Mouse (Mus musculus): ENCODE data around the gene Mipep.

The Mipep gene

DNA sequence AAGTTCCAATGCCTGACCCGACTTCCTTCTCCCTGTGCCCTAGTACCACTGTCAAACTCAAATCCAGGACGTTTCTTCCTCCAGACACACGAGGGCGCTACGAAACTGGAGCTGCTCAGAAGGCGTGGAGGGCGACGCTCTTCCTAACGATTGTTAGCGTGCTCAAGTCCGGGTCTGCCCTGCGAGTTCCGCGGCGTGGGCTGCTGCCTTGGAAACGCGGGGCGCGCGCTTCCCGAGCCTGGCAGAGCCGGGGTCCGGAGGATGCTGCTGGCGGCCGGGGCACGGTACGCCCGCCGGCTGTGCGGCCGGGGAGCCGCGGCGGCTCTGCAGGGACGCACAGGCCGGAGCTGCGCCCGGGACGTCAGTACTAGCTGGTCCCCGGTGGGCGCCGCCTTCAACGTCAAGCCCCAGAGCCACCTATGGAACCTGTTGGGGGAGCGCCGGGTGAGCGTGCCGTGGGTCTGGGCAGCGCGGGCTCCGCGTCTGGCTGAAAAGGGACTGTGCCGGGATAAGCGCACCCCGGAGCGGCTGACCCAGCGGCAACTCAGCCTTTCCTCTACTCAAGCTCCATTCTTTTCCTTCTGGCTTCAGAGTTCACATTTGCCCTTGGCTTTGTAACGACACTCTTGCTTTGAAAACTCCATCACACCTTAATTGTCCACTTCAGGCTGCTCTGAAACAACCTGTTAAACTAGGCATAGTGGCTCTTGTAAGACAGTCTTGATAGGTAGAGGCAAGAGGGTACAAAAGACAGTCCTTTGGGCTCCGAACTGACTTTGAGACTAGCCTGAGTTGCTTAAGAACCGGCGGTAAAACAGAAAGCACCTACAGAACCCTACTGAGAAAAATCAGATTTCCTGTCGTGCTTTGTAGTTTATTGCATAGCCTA, at the start of gene Mipep:
Gene Mipep (plus strand): TSS at position 147 of the 889 bp plus-strand sequence.
- DNase-seq (ENCODE audit: low read depth, low spot score) = peak; percentile 88

DNA sequence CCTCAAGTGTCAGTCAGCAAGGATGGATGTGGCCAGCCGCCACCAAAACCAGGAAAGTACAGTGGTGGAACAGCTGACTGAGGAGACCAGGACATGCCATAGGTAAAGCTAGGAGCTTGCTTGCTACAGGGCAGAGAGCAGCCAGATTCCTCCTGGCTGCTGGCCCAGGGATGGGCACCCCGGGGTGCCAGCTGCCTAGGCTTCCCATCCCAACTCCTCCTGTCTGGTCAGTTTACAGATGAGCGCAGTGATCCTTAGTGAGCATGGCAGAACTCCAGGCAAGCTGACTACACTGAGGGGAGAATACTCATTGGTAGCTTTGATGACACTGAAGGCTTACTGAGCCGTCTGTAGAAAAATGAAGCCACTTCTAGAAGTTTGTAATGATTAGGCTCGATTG, 49.2 kb upstream of the Mipep start:
- DNase-seq (ENCODE audit: low read depth, low spot score) = no peak

DNA sequence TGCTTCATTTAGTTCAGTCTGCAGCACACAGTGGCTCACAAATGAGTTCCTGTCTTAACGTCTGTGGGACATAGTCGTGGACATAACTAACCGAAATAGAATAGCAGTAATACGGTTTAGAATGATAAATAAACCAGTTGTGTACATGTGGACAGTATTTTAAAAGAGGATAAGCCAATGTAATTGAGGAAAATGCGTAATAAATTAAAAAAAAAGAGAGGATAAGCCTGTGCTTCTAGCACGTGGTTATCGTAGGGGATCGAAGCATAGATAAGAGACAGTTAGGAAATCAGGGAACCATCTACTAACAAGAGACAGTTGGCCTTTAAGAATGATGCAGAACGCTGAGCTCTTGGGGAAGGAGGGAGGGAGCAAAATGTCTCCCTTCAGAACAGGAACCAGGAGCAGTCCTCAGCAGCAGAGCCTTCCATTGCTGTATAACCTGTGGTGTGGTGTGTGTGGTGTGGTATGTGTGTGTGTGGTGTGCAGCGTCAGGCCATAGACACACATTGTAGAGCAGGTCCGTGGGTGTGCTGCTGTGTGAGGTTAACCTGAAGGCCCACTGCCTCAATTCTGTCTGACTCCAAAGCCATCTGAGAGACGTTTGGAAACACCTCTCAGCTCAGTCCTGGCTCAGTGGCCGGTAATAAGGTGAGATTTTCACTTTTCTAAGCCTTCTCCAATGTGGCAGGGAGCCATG, 48.4 kb upstream of the Mipep start:
- no peak for DNase-seq (ENCODE audit: low read depth, low spot score)

DNA sequence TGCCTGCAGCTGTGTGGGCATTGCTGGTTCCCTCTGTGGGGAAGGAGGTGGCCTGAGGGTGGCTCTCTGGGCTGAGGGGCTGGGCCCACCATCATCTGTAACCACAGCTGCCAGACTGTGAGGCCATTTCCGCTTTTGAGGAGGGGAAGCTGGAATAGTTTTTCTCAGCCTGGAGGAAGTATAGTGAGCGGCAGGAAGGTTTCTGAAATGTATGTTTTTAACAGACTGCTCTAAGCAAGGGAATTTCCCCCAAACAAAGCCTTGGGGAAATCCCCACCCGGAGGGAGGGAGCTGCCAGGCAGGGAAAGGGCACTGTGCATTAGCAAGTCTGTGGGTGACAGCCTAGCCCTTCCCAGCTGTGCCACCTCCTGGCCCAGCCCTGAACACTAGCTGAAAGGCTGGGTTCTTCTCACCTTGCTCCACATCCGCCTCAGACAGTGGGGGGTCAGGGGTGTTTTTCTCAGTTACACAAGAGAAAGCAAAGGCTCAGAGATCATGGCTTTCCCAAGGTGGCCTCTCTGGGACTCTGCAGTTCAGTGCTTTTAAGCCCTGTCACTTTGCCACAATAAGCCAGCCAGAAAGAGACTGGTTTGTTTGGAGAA, 47.7 kb upstream of the Mipep start:
- no peak for DNase-seq (ENCODE audit: low read depth, low spot score)

DNA sequence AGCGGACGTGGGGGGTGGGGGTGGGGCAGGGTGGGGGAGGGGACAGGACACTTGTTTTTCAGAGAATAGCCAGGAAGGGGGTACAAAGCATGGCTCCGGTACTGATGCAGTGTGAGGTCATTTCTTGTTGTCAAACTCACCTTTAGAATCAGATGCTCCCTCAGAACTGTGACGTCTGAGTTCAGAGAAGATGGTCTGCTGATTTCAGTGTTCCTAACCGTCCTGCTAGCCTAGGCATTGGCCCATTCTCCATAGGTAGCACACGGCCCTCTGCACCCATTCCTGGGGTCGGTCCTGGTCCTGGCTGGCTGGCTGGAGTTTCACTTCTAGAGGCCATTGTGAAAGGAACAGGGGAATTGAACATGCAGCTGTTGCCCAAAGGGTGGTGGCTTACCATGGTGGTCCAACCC, 47.2 kb upstream of the Mipep start:
- DNase-seq (ENCODE audit: low read depth, low spot score) = no peak

DNA sequence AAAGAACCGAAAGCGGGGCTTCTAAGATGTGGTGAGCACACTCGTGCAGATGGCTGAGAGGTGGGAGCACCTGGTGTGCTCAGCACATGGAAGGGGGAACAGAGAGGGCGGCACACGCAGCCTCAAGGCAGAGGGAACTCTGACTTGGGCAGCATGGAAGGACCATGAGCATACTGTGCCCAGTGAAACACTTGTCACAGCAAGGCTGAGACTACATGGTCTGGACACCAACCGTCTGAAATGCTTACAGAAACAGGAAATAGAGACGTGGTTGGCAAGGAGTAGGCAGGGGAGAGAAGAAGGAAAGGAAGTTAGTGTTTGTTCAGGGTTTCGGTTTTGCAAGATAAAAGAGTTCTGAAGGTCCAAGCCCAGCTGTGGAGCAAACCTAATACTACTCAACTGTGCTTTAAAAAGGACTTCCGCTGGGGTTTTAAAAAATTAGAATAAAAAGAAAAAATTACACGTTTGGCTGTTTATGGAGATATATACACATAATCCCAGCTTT, 45.9 kb upstream of the Mipep start:
- no peak for DNase-seq (ENCODE audit: low read depth, low spot score)

DNA sequence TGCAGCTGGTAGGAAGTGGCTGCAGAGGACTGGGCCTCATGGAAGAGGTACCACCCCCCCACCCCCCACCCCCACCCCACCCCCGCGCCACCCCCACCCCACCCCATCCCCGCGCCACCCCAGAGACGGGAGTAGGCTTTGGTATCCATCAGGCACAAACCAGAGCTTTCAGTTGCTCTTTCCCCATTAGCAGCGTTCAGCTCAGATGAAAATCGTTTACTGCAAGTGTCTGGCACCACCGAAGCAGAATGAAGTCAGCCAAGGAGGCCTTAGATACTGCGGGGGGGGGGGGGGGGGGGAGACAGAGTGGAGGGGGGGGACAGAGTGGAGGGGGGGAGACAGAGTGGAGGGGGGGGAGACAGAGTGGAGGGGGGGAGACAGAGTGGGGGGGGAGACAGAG, 45.2 kb upstream of the Mipep start:
- no peak for DNase-seq (ENCODE audit: low read depth, low spot score)

DNA sequence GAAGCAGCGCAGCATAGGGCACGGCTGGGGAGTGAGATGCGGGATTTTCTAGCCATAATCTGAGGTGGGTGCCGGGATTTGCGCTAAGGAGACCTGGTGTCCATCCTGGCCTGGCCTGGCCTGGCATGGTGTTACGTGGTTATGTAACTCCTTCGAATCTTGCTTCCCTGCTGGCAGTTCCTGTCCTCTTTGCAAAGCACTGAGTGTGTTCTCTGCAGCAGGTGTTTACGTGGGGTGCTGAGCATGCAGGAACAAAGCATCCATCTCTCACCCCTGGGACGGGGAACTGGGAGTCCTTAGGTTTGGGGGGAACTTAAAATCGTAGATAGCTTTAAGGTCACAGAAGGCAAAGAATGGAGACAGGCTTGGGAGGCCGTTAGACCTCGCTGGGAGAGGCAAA, 44.8 kb upstream of the Mipep start:
- no peak for DNase-seq (ENCODE audit: low read depth, low spot score)

DNA sequence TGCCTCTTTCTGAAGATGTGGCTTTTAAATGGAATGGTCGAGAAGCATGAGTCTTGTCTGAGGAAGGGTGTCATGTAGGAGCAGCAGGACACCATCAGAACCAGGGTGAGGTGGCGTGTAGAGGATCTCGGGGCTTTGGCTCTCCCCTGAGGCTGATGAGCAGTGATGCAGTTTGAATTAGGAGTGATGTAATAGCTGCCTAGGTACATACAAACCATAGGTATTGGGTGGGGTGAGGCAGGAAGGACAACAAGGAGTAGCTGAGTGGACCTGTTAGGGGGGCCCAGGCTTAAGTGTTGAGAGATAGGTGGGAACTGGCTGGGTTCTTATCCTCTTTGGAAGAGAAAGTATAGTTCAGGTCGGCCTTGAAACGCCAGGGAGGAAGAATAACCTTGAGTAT, 43.9 kb upstream of the Mipep start:
- no peak for DNase-seq (ENCODE audit: low read depth, low spot score)

DNA sequence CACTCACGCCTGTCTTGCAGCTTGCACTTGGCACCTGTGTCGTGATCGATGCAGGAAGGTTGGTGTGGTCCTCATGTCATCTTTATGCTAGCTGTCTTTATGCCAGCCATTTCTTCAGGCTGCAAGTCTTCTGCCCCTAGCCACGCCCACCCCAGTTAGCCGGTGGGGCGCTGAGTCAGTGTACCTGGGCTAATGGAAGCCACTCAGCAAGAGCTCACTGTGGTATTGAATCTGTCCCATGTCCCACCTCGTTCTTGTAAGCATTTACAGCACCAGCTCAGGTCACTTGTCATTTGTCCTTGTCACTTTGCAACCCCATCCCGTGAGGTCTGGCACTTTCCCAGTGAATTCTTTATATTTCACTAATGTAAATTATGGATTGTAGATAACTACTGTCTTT, 43.3 kb upstream of the Mipep start:
- DNase-seq (ENCODE audit: low read depth, low spot score) = no peak

DNA sequence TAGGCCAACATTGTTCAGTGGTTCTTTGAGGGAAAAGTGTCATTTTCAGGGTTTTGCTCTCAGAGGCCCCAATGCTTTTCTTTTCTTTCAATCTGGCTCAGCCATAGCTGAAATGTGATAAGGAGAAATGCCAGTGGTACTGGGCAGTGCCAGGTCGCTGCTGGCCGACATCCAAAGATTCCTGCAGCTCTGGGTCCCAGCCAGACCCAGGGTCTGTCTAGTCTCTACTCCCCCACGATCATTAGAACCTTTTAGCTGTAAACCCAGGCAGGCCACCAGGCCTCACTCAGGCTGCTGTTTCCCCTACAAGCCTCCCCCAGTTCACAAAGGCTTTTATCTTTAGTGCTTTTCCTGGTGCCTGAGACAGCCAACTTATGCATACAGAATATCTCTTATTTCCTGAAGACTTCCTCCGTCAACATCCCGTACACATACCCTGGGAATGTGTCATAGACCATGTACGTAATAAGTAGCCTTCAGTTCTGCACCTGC, 42.8 kb upstream of the Mipep start:
- DNase-seq (ENCODE audit: low read depth, low spot score) = no peak

DNA sequence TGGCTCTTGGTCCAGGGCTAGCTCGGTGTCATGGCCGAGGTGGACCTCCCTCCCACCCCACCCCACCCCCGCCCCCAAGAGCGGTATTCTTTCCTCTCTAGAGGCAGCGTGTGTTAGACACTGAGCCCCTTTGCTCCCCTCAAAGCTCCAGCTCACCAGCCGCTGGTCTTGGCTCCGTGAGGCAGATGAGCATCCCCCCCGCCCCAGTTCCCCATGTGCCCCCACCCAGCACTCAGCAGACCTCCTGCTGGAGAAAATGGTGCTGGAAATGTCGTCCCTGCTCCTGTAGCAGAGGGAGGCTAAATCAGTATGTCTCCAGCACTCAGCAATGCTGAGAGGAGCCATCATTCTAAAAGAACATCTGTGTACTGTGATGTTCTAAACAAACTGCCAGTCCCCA, 40.7 kb upstream of the Mipep start:
- DNase-seq (ENCODE audit: low read depth, low spot score) = no peak

DNA sequence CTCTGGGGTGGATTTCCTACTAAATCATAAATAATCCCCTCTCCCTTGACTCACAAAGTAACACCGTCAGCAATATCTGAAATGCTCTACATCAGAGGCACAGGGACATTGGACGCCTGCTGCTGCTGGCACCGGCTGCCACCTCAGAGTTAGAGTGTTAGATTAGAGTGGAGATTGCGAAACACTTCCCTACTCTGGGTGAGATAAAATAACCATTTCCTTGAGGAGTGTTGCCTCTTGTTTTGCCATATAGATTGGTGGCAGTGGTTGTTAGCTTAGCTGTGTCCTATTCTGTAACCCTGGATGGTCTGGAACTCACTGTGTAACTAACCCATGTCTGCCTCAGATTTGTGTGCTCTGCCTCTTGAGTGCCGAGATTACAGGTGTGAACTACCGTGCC, 39.2 kb upstream of the Mipep start:
- no peak for DNase-seq (ENCODE audit: low read depth, low spot score)

DNA sequence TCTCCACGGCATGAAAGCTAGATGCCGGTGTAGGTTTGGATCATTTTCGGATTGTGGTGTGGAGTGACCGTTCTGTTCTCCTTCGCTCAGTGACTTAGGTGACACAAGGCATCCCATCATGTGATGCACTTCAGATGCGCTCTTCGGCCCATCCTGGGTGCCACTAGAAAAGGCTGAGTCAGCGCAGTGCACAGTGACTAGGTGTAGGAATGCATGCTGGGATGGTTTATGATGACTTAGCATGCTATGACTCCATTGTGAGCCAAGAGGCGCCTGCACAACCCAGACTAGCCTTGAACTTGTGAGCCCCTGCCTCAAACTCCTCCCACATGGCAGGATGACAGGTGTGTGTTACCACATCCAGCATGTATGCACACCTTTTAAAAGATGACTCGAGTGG, 38.2 kb upstream of the Mipep start:
- no peak for DNase-seq (ENCODE audit: low read depth, low spot score)

DNA sequence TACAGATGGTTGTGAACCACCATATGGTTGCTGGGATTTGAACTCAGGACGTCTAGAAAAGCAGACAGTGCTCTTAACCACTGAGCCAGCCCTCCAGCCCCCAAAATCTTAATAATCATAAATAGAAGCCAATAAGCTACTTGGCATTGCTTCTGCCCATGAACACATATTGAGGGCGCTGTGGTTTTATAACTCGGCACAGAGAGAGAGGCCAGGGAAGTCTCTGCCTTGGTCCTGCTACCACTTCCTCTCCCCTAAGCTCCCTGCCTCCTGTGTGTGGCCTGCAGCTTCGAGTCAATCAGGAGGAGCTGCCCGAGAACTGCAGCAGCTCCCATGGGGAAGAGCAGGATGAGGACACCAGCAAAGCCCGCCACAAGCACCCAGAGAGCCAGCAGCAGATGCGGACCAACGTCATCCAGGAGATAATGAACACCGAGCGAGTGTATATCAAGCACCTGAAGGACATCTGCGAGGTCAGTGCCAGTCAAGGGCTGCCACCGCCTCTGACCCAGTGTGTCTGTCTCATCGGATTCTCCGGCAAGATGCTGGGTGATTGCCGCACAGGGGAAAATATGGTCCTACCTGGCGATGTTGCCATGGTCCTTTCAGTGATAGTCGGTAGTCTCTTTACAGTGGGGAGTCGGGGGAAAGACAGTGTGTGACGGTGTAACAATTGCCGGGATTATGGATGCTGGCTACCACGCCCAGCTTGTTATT, 37.1 kb upstream of the Mipep start:
- no peak for DNase-seq (ENCODE audit: low read depth, low spot score)

DNA sequence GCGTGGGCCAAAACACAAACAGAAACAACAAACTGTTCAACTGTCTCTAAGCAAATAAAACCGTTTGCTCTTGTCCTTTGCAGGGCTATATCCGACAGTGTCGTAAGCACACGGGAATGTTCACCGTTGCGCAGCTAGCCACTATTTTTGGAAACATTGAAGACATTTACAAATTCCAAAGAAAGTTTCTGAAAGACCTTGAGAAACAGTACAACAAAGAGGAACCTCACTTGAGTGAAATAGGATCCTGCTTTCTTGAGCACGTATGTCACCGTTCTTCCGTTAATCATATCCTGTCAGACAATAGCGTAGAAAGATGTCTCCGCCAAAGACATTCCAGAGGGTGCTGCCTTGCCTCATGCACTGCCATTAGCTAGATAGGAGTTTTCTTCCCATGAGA, 34.5 kb upstream of the Mipep start:
- no peak for DNase-seq (ENCODE audit: low read depth, low spot score)

DNA sequence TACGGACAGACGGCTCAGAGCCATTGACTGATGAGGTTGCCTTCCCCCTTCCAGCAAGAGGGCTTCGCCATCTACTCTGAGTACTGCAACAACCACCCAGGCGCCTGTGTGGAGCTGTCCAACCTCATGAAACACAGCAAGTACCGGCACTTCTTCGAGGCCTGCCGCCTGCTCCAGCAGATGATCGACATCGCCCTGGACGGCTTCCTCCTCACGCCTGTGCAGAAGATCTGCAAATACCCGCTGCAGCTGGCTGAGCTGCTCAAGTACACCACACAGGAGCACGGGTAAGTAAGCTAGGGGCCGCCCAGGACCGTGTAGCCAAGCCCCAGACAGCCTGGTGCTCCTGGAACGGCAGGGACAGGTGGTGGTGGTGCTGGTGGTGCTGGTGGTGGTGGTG, 32.8 kb upstream of the Mipep start:
- DNase-seq (ENCODE audit: low read depth, low spot score) = no peak

DNA sequence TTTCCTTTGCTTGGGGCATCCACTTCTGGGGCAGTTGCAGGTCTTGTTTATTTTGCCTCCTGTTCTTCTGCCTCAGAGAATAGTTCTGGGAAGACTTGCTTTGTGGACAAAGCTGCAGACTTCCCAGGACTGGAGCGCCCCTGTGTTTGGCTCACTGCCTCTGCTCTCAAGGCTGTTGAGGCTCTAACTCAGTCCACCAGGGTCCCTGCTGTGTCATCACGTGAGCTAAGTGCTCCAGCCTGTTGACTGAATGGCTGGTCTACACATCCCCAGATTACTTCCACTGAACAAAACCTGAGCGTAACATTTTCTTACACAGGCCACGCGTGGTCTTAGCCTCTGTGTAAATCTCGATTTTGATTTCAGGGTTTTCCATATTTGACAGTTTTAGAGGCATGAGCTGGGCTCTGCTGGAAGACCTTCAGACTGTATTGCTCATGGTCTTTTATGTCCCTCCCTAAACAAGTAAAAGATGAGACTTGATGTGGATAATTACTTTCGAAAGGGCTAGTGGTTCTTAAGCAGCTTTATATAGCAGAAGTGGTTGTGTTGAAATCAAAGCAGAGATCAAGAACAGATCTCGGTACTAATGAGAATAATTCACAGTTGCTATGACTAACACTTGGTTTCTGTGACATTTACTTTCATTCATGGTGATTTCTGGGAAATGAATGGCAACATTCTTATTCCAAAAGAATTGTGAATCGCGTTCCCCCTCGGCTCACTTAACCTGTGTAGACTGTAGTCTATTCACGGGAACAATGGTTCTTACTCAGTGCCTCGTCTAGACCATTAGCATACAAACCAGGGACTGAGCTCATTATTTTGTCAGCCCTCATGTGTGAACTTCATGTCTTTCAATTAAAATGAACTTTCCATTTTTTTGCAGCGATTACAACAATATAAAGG, 31.2 kb upstream of the Mipep start:
- DNase-seq (ENCODE audit: low read depth, low spot score) = no peak

DNA sequence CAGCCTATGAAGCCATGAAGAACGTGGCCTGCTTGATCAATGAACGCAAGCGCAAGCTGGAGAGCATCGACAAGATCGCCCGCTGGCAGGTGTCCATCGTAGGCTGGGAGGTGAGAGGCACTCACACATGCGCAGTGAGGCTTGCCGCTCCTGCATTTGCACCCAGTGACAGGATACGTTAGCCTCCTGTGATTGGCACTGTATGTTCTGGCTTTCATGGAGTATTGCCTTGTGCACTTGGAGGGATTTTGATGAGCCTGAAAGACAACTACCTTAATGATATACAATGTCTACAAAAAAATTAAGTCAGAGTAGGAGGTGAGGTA, 30.6 kb upstream of the Mipep start:
- DNase-seq (ENCODE audit: low read depth, low spot score) = no peak

DNA sequence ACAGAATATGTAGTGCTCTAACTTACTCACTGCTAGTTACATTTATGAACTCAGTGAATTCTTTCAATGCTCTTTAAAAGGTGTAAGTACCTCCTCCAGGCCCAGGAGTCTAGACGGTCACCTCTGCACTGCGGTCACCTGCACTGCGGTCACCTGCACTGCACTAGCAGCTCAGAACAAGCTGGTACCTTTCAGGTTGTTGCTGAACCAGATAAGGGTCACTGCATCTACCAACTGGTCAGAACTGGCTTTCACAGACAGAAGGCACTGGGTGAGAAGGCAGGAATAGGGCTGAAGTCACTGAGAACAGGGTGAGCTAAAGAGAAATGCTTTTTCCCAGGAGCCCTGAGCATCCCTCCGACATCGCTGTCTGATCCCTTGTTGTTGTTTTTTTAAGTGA, 29.7 kb upstream of the Mipep start:
- no peak for DNase-seq (ENCODE audit: low read depth, low spot score)

DNA sequence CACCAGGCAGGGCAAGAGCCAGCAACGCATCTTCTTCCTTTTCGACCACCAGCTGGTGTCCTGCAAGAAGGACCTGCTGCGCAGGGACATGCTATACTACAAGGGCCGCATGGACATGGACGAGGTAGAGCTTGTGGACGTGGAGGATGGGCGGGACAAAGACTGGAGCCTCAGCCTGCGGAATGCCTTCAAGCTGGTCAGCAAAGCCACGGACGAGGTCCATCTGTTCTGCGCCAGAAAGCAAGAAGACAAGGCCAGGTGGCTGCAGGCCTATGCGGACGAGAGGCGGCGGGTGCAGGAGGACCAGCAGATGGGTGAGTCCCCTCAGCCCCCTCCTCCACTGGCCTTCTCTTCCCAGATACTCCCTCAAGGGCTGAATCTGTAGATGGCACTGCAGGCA, 28.1 kb upstream of the Mipep start:
- DNase-seq (ENCODE audit: low read depth, low spot score) = no peak

Measured in telencephalon, adult 2 months (tissue).